Mouse (Mus musculus) kidney, adult 2 months (tissue): Measurements from ENCODE around the gene Onecut3.

ENCODE experiments used
- CTCF ChIP-seq: fragments of 200-500 bp; conservative IDR thresholded peaks from 2 replicates; pipeline ENCODE4 v1.5.1; 2011; ENCODE audit warnings: low read depth, mild to moderate bottlenecking, control low read depth, low read length, moderate library complexity, mixed read lengths; ENCODE audit not compliant: insufficient read depth, insufficient read length
- POLR2A ChIP-seq: fragments of 200-500 bp; IDR thresholded peaks from one replicate; pipeline ENCODE4 v1.6.1; 2011; ENCODE audit warnings: low read depth, low read length, control low read depth

DNA sequence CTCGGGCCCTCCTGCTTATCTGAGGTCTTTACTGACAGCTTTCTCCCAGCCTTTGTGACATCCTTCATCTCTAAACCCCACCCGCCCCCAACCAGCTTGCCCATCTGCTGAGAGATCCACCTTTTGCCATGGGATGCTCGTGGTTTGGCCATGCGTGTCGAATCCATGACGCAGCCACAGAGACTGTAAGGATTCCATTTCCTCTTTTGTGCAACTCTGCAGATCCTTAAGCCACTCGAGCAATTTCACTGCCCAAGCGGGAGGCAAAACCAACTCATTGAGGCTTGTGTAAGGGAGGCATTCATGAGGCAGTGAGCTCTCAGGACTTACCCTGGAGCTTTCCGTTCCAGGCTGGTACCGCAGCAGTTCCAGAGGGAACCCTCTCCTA is 15.6 kb downstream of the Onecut3 start:
- no peak for TF ChIP-seq CTCF
- TF ChIP-seq POLR2A: no peak
